Mouse (Mus musculus) heart, postnatal 0 days (tissue): ENCODE measurements at regions not wholly inside any gene's neighbourhood (a gene's known extent, or its start where the extent isn't known, plus 50 kb on each side); places are given as distances from the start of the nearest gene placed in this dataset.

Source experiments
- CTCF ChIP-seq: IDR thresholded peaks from 2 replicates; pipeline ENCODE4 v1.5.1; 2016; ENCODE audit warnings: antibody characterized with exemption, control low read depth, low read depth
- EP300 ChIP-seq: IDR thresholded peaks from 2 replicates; pipeline ENCODE4 v1.6.1; 2016; ENCODE audit warnings: antibody characterized with exemption, low read depth

DNA sequence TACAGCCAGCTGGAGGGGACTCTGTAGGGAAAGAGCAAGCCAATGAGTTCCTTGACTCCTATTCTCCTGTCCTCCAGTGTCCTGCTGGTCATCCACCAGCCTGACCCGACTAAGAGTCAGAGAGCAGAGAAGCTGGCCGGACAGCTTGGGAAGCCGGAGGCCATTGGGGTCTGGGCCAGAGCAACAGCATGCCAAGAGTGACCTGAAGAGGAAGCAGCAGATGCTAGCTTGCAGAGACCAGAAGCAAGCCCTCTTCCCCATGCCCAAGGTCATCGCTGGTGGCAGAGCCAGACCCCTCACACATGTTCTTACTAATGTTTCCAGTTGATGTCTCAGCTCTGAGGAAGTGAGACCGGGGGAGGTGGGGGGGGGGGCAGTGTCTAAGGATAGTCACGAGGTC, 172.7 kb upstream of the Nectin1 start:
- TF ChIP-seq CTCF: no peak
- no peak for TF ChIP-seq EP300
